Mouse (Mus musculus) hindbrain, embryonic 11.5 days (tissue): ENCODE data around the gene Pml. TPM values are rescaled to one million over a fixed set of nuclear protein-coding genes. Genes with fewer than 3 reads are reported as not detected.

Experiments
- ATAC-seq: fragments of 200-750 bp; cut with Nextera tagmentation; 2 replicates; pipeline ENCODE4 v1.8.0; 2017; ENCODE audit warnings: mild to moderate bottlenecking, moderate TSS enrichment, moderate library complexity; ENCODE audit not compliant: low FRiP score
- DNase-seq: peaks from one replicate; pipeline ENCODE4 v3.0.0-alpha.2; 2015; ENCODE audit warnings: low spot score
- H3K27ac ChIP-seq: fragments of 300-500 bp; sonication (generic); 2 replicates; pipeline ENCODE4 v1.5.1; 2014; ENCODE audit warnings: mild to moderate bottlenecking, low read depth, low read length
- H3K27me3 ChIP-seq: fragments of 300-500 bp; sonication (generic); 2 replicates; pipeline ENCODE4 v1.6.1; 2014; ENCODE audit warnings: mild to moderate bottlenecking, low read length, moderate library complexity, mixed read lengths; ENCODE audit not compliant: control insufficient read depth, insufficient read depth
- H3K36me3 ChIP-seq: fragments of 300-500 bp; sonication (generic); 2 replicates; pipeline ENCODE4 v1.6.1; 2014; ENCODE audit warnings: mild to moderate bottlenecking, low read length, moderate library complexity, mixed read lengths; ENCODE audit not compliant: control insufficient read depth, insufficient read depth
- H3K4me1 ChIP-seq: fragments of 300-500 bp; sonication (generic); replicated peaks from 2 replicates; pipeline ENCODE4 v1.6.1; 2014; ENCODE audit warnings: low read length, mixed read lengths; ENCODE audit not compliant: control insufficient read depth, insufficient read depth
- H3K4me2 ChIP-seq: fragments of 300-500 bp; sonication (generic); replicated peaks from 2 replicates; pipeline ENCODE4 v1.6.1; 2014; ENCODE audit warnings: mild to moderate bottlenecking, low read depth, low read length
- H3K4me3 ChIP-seq: fragments of 300-500 bp; sonication (generic); 2 replicates; pipeline ENCODE4 v1.5.1; 2014; ENCODE audit warnings: low read depth, low read length
- H3K9ac ChIP-seq: fragments of 300-500 bp; sonication (generic); 2 replicates; pipeline ENCODE4 v1.6.1; 2014; ENCODE audit warnings: low read depth, low read length
- H3K9me3 ChIP-seq: fragments of 300-500 bp; sonication (generic); 2 replicates; pipeline ENCODE4 v1.6.1; 2016; ENCODE audit warnings: low read length; ENCODE audit not compliant: control insufficient read depth
- WGBS: fragments of 180-500 bp; shearing (Covaris S2); extraction: QIAGEN DNeasy Blood & Tissue Kit; methylation state at CpG from one replicate; pipeline ENCODE4 v1.1.7; 2014; 5-methylcytosine and 5-hydroxymethylcytosine counted together
- polyA plus RNA-seq: library from polyadenylated mRNA; unstranded; fragments of >200 nt; fragmentation: Nextera tagmentation; extraction: Ambion mirVana; gene quantifications from 2 replicates; pipeline ENCODE4 v1.2.1, GENCODE M21; 2014

Pml gene
- polyA plus RNA-seq, 1 experiment from 2014 or later, result 8.3 TPM

- Histone ChIP-seq H3K4me2 (no peak overlapping the region), H3K27me3 (no peaks in the 10 kb centered on the region), H3K36me3 (no peaks in the 10 kb centered on the region), H3K9me3 (no peaks in the 10 kb centered on the region), H3K9ac (no peak overlapping the region), H3K4me1 (0 out of 2 replicates have a peak, but pooled peaks cover 2% of the 10 kb centered on the region), H3K27ac (no peak overlapping the region), H3K4me3 (no peak overlapping the region)
- ATAC-seq (no peak), DNase-seq (no peak)
- 70% methylated on average over 8 of the region's 8 CpGs for WGBS
These were observed 34.9 kb downstream of the Pml start for GRCm38 (mm10) chr9:58214519-58215180.

- Histone ChIP-seq H3K36me3 (no peaks in the 10 kb centered on the region), H3K9ac (no peak overlapping the region), H3K4me3 (no peak overlapping the region), H3K4me2 (no peak overlapping the region), H3K27me3 (no peaks in the 10 kb centered on the region), H3K4me1 (0 out of 2 replicates have a peak, but pooled peaks cover 2% of the 10 kb centered on the region), H3K9me3 (no peaks in the 10 kb centered on the region), H3K27ac (no peak overlapping the region)
- ATAC-seq, result no peak
- 35% methylated on average over 5 of the region's 5 CpGs for WGBS
- no peak for DNase-seq
These were observed 35.7 kb downstream of the Pml start for GRCm38 (mm10) chr9:58213865-58214264.

DNA sequence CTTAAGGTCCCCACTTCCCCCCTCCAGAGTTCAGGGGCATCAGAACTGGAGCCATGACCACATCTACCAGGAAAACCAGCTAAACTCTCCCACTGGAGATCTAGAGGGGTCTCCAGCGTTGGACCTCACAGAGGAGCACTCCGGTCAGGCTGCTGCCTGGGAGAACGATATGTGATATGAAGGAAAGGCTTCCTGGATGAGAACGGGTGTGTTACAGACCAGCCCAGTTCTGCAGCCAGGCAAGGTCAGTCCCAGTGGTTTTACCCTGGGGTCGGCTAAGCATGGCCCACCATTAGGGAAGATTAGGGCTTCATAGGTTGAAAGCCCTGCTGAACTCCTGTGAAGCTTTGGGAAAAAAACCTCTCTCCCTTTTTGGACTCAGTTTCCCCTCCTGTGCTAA, 36.2 kb downstream of the Pml start:
- Histone ChIP-seq H3K4me2 (no peak overlapping the region), H3K36me3 (no peaks in the 10 kb centered on the region), H3K4me3 (no peak overlapping the region), H3K4me1 (0 out of 2 replicates have a peak, but pooled peaks cover 2% of the 10 kb centered on the region), H3K9me3 (no peaks in the 10 kb centered on the region), H3K9ac (no peak overlapping the region), H3K27me3 (no peaks in the 10 kb centered on the region), H3K27ac (no peak overlapping the region)
- no peak for DNase-seq
- whole genome bisulfite sequencing, result 68% methylated on average over 5 of the region's 5 CpGs
- no peak for ATAC-seq

DNA sequence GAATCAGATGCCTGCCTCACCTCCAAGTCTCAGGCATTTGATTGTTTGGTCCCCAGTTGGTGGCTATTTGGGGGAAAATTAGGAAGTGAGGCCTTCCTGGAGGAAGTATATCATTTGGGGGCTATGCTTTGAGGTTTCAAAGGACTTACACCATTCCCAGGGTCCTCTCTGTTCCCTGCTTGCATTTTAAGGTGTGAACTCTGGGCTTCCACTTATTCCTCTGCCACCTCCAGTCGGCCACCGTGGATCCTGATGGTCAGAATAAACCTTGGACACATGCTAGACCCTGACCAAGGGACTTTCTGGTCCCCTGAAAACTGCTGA, 39.3 kb downstream of the Pml start:
- no peaks in the 10 kb centered on the region for H3K9me3 ChIP-seq
- 0 out of 2 replicates have a peak, but pooled peaks cover 2% of the 10 kb centered on the region for H3K4me1 ChIP-seq
- H3K4me2 ChIP-seq, result no peak overlapping the region
- WGBS, result 75% methylated on average over 2 of the region's 2 CpGs
- no peaks in the 10 kb centered on the region for H3K27me3 ChIP-seq
- ATAC-seq, result no peak
- H3K27ac ChIP-seq, result no peak overlapping the region
- H3K9ac ChIP-seq, result no peak overlapping the region
- no peaks in the 10 kb centered on the region for H3K36me3 ChIP-seq
- H3K4me3 ChIP-seq, result no peak overlapping the region
- DNase-seq, result no peak

DNA sequence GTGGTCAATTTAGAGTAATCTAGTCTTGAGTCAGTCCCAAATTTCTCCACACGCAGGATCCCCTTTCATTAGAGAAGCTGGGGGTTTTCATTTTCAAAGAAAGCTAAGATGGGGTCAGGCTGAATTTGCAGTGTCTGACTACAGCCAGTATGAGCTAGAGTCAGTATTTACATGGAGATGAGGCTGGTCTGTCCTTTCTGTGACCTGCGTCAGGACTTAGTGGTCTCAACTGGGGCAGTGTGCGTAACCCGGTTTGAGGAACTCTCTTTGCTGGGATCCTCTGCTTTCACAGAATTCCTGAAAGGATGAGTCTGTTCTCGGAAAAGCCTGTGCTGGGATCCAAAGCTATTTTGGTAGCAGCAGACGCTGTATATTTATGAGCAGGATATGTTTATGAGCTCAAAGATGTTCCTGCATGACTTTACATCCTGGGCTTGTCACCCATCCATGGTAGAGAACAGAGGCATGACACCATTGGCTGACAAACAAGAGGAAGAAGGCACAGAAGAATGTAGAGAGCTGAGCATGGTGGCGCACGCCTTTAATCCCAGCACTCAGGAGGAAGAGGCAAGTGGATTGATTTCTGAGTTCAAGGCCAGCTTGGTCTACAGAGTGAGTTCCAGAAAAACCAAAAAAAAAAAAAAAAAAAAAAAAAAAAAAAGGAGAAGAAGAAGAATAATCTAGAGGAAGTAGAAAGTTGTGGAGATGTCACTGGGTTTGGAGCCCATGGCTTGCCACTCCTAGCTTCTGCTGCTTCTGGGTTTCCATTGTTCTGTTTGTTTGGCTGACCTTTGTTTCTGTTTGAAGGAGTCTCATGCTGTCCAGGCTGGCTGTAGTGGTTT, 39.9 kb downstream of the Pml start:
- no peaks in the 10 kb centered on the region for H3K4me1 ChIP-seq
- no peak overlapping the region for H3K4me2 ChIP-seq
- peaks cover 4% of the 10 kb centered on the region; the same call in 1 of the 2 replicates for H3K27me3 ChIP-seq
- WGBS, result 76% methylated on average over 8 of the region's 8 CpGs
- no peak overlapping the region for H3K9ac ChIP-seq
- no peak overlapping the region for H3K4me3 ChIP-seq
- no peak for DNase-seq
- no peaks in the 10 kb centered on the region for H3K9me3 ChIP-seq
- no peak overlapping the region for H3K27ac ChIP-seq
- no peaks in the 10 kb centered on the region for H3K36me3 ChIP-seq
- no peak for ATAC-seq

GRCm38 (mm10) chr9:58206013-58206412, 43.6 kb downstream of the Pml start:
- H3K4me1 ChIP-seq, result peaks cover 8% of the 10 kb centered on the region; the same call in 1 of the 2 replicates
- H3K4me3 ChIP-seq, result no peak overlapping the region
- ATAC-seq (no peak), DNase-seq (no peak)
- no peak overlapping the region for H3K9ac ChIP-seq
- no peaks in the 10 kb centered on the region for H3K9me3 ChIP-seq
- H3K36me3 ChIP-seq, result no peaks in the 10 kb centered on the region
- H3K27ac ChIP-seq, result no peak overlapping the region
- H3K4me2 ChIP-seq, result no peak overlapping the region
- peaks cover 37% of the 10 kb centered on the region for H3K27me3 ChIP-seq
- WGBS, result 85% methylated on average over 7 of the region's 7 CpGs

DNA sequence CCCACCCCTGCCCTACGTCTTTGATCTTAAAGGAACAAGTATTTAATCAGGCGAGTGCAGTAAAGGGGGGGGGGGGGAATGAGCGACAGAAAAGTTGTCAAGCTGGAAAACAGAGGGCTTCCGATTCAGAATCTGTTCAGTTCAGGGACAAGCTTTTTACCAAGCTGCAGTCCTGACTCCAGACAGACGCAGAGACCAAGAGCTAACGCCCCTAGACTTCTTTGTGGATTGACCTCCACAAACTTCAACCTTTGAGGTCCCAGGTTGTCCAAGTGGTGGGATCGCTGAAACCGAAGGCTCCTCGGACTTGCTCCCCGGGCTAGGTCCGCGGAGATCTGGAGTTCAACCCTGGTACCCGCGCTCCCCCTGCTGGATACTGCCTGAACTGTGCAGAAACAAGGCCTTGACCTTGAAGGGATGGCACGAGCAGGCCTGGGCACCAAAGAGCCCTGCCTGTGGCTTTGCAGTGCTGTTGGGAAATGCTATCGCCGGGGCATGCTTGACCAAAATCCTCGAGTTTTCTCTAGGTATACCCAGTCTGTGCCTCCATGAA, 45.1 kb downstream of the Pml start:
- H3K4me2 ChIP-seq, result peak overlapping the region; percentile 36
- H3K9me3 ChIP-seq, result no peaks in the 10 kb centered on the region
- no peak overlapping the region for H3K9ac ChIP-seq
- WGBS, result 4% methylated on average over 18 of the region's 18 CpGs
- peaks cover 8% of the 10 kb centered on the region; the same call in 1 of the 2 replicates for H3K4me1 ChIP-seq
- ATAC-seq, result peak; percentile 77
- peaks cover 52% of the 10 kb centered on the region for H3K27me3 ChIP-seq
- peak; percentile 95 for DNase-seq
- no peak overlapping the region for H3K27ac ChIP-seq
- H3K36me3 ChIP-seq, result no peaks in the 10 kb centered on the region
- peak overlapping the region; percentile 28 for H3K4me3 ChIP-seq

GRCm38 (mm10) chr9:58203516-58204447, 45.8 kb downstream of the Pml start, which contains the start of the genes Islr and Islr2:
Gene Islr, minus strand, starts transcription at chr9:58204306.
Gene Islr2, minus strand, starts transcription at chr9:58204319.
- peaks cover 59% of the 10 kb centered on the region for H3K27me3 ChIP-seq
- WGBS, result under 1% methylated on average over 42 of the region's 42 CpGs
- H3K9ac ChIP-seq, result peak within 1 kb of the TSS; percentile 35; the same call in 1 of the 2 replicates
- H3K27ac ChIP-seq, result no peak within 1 kb of the TSS
- DNase-seq (peak; percentile 85), ATAC-seq (peak; percentile 81)
- peaks cover 11% of the 10 kb centered on the region for H3K4me1 ChIP-seq
- H3K4me2 ChIP-seq, result peak within 1 kb of the TSS; percentile 36
- no peaks in the 10 kb centered on the region for H3K36me3 ChIP-seq
- H3K9me3 ChIP-seq, result no peaks in the 10 kb centered on the region
- H3K4me3 ChIP-seq, result peak within 1 kb of the TSS; percentile 28
